Comparison of ENCODE assay signal across 28 mouse cellular contexts in genomic region chr13:98958177-98958576, GRCm38 (mm10). TPM values are rescaled to one million over a fixed set of nuclear protein-coding genes. Genes with fewer than 3 reads are reported as not detected.
A peak's percentile ranks its signal among the peaks of the same experiment; 100 is the strongest.
DNase-seq lines count a peak whose midpoint lies in the region; ATAC-seq and TF ChIP-seq lines count a peak whose summit lies in the region.
"Had no signal": no experiment of that assay in that cellular context is flagged by ENCODE, and none has a peak within 500 bp of the region (broad histone marks: within the 10 kb centered on the region; RNA-seq: fewer than 3 reads in every experiment).

No protein-coding gene starts in this region.

- no peaks in the 10 kb centered on the region for H3K27me3 ChIP-seq in hindbrain, postnatal 0 days (ENCODE audit: insufficient read depth, low read length)
- no peaks in the 10 kb centered on the region for H3K27me3 ChIP-seq in hindbrain, embryonic 12.5 days
- H3K27me3 ChIP-seq in midbrain, embryonic 13.5 days: no peaks in the 10 kb centered on the region
- H3K27me3 ChIP-seq in midbrain, embryonic 10.5 days (ENCODE audit: low read depth, poor library complexity, severe bottlenecking): no peaks in the 10 kb centered on the region
- no peaks in the 10 kb centered on the region for H3K27me3 ChIP-seq in midbrain, embryonic 14.5 days (ENCODE audit: control insufficient read depth, insufficient read depth, low read length)
- H3K27me3 ChIP-seq: embryonic facial prominence, embryonic 15.5 days had no signal

- no peak for ATAC-seq in hindbrain, postnatal 0 days
- ATAC-seq in hindbrain, embryonic 12.5 days (ENCODE audit: low FRiP score): no peak
- ATAC-seq in midbrain, embryonic 13.5 days: 0 out of 2 replicates have a peak, but pooled peaks have one; percentile 50
- no peak for ATAC-seq in midbrain, embryonic 14.5 days (ENCODE audit: low FRiP score, low TSS enrichment)
- ATAC-seq: forebrain, embryonic 16.5 days; intestine, embryonic 16.5 days had no signal

- no peak for TF ChIP-seq CTCF in hindbrain, postnatal 0 days (IDR thresholded peaks at IDR 0.05; ENCODE audit: low read depth)

- H3K4me2 ChIP-seq in hindbrain, postnatal 0 days (ENCODE audit: low read depth, low read length): no peak overlapping the region
- no peak overlapping the region for H3K4me2 ChIP-seq in hindbrain, embryonic 12.5 days (replicated peaks)
- no peak overlapping the region for H3K4me2 ChIP-seq in midbrain, embryonic 13.5 days (replicated peaks)
- no peak overlapping the region for H3K4me2 ChIP-seq in midbrain, embryonic 14.5 days (ENCODE audit: low read length)
- H3K4me2 ChIP-seq: embryonic facial prominence, embryonic 15.5 days; heart, embryonic 11.5 days had no signal

- H3K4me1 ChIP-seq in hindbrain, postnatal 0 days (ENCODE audit: insufficient read depth, low read length): no peaks in the 10 kb centered on the region
- H3K4me1 ChIP-seq in hindbrain, embryonic 12.5 days: peaks cover 3% of the 10 kb centered on the region; the same call in 1 of the 2 replicates
- H3K4me1 ChIP-seq in midbrain, embryonic 13.5 days (replicated peaks): peaks cover 12% of the 10 kb centered on the region
- peaks cover 24% of the 10 kb centered on the region for H3K4me1 ChIP-seq in midbrain, embryonic 10.5 days
- H3K4me1 ChIP-seq in midbrain, embryonic 14.5 days (ENCODE audit: control insufficient read depth, insufficient read depth, low read length): peaks cover 12% of the 10 kb centered on the region
- H3K4me1 ChIP-seq: embryonic facial prominence, embryonic 15.5 days had no signal

- H3K36me3 ChIP-seq in hindbrain, postnatal 0 days (ENCODE audit: insufficient read depth, low read length): no peaks in the 10 kb centered on the region
- no peaks in the 10 kb centered on the region for H3K36me3 ChIP-seq in hindbrain, embryonic 12.5 days
- H3K36me3 ChIP-seq in midbrain, embryonic 13.5 days: no peaks in the 10 kb centered on the region
- no peaks in the 10 kb centered on the region for H3K36me3 ChIP-seq in midbrain, embryonic 10.5 days
- no peaks in the 10 kb centered on the region for H3K36me3 ChIP-seq in midbrain, embryonic 14.5 days (ENCODE audit: control insufficient read depth, insufficient read depth, low read length)
- H3K36me3 ChIP-seq: embryonic facial prominence, embryonic 15.5 days; forebrain, embryonic 10.5 days; hindbrain, embryonic 10.5 days had no signal

- H3K9ac ChIP-seq in hindbrain, postnatal 0 days (replicated peaks; ENCODE audit: low read length): no peak overlapping the region
- no peak overlapping the region for H3K9ac ChIP-seq in hindbrain, embryonic 12.5 days
- no peak overlapping the region for H3K9ac ChIP-seq in midbrain, embryonic 13.5 days (replicated peaks)
- no peak overlapping the region for H3K9ac ChIP-seq in midbrain, embryonic 14.5 days (replicated peaks; ENCODE audit: low read length)
- H3K9ac ChIP-seq: embryonic facial prominence, embryonic 15.5 days had no signal

- WGBS in hindbrain, postnatal 0 days: 34% methylated on average over 2 of the region's 2 CpGs
- 42% methylated on average over 2 of the region's 2 CpGs for WGBS in hindbrain, embryonic 12.5 days
- 21% methylated on average over 2 of the region's 2 CpGs for WGBS in midbrain, embryonic 13.5 days
- 44% methylated on average over 2 of the region's 2 CpGs for WGBS in midbrain, embryonic 10.5 days
- WGBS in midbrain, embryonic 14.5 days: 19% methylated on average over 2 of the region's 2 CpGs

- H3K27ac ChIP-seq in hindbrain, postnatal 0 days: no peak overlapping the region
- no peak overlapping the region for H3K27ac ChIP-seq in hindbrain, embryonic 12.5 days
- H3K27ac ChIP-seq in midbrain, embryonic 13.5 days: no peak overlapping the region
- H3K27ac ChIP-seq in midbrain, embryonic 10.5 days (replicated peaks): no peak overlapping the region
- H3K27ac ChIP-seq in midbrain, embryonic 14.5 days (replicated peaks; ENCODE audit: low read depth, low read length): no peak overlapping the region
- H3K27ac ChIP-seq: embryonic facial prominence, embryonic 15.5 days; forebrain, embryonic 10.5 days; heart, adult 2 months; hindbrain, embryonic 10.5 days had no signal

- no peaks in the 10 kb centered on the region for H3K9me3 ChIP-seq in hindbrain, postnatal 0 days (ENCODE audit: low read length)
- H3K9me3 ChIP-seq in hindbrain, embryonic 12.5 days (replicated peaks): no peaks in the 10 kb centered on the region
- H3K9me3 ChIP-seq in midbrain, embryonic 13.5 days: no peaks in the 10 kb centered on the region
- no peaks in the 10 kb centered on the region; the same call in 1 of the 2 replicates for H3K9me3 ChIP-seq in midbrain, embryonic 10.5 days (replicated peaks)
- H3K9me3 ChIP-seq in midbrain, embryonic 14.5 days (ENCODE audit: control insufficient read depth, low read length): no peaks in the 10 kb centered on the region
- H3K9me3 ChIP-seq: embryonic facial prominence, embryonic 15.5 days; forebrain, embryonic 10.5 days; hindbrain, embryonic 10.5 days had no signal

- DNase-seq in hindbrain, postnatal 0 days (ENCODE audit: low spot score): peak; percentile 25
- DNase-seq in midbrain, embryonic 10.5 days (ENCODE audit: low spot score): no peak
- DNase-seq in embryo, embryonic 10.5 days (ENCODE audit: low spot score): peak; percentile 38
- peak; percentile 63 for DNase-seq in midbrain, embryonic 14.5 days
- DNase-seq in adrenal gland, postnatal 36 days: no peak
- DNase-seq: adrenal gland, adult 2 months; adrenal gland, postnatal 25 days; cerebellum, adult 11 months; cerebellum, adult 8-10 months; cerebellum, postnatal 14 days; gastrocnemius, postnatal 10 days; heart, adult 2 months had no signal

- no peak overlapping the region for H3K4me3 ChIP-seq in hindbrain, postnatal 0 days (ENCODE audit: low read length)
- no peak overlapping the region for H3K4me3 ChIP-seq in hindbrain, embryonic 12.5 days
- no peak overlapping the region for H3K4me3 ChIP-seq in midbrain, embryonic 13.5 days (replicated peaks)
- H3K4me3 ChIP-seq in midbrain, embryonic 10.5 days: no peak overlapping the region
- no peak overlapping the region for H3K4me3 ChIP-seq in midbrain, embryonic 14.5 days (replicated peaks; ENCODE audit: low read depth, low read length)
- H3K4me3 ChIP-seq: embryonic facial prominence, embryonic 15.5 days; erythroblast, embryonic 14.5 days; forebrain, embryonic 10.5 days; heart, adult 2 months; hindbrain, embryonic 10.5 days had no signal

RNA-seq across cellular contexts. Expression of gene 1700024P04Rik, which starts 26.2 kb away (rescaled TPM):
- total RNA-seq in hindbrain, postnatal 0 days (2014; rRNA removed): not detected in 2 replicates
- polyA plus RNA-seq in hindbrain, postnatal 0 days (2015; fragmentation: Nextera tagmentation; extraction: Ambion mirVana): not detected in 2 replicates
- polyA plus RNA-seq in hindbrain, embryonic 12.5 days (2016; fragmentation: Nextera tagmentation; extraction: Ambion mirVana): not detected in 2 replicates
- not detected in 2 replicates for polyA plus RNA-seq in midbrain, embryonic 13.5 days (2015; fragmentation: Nextera tagmentation; extraction: Ambion mirVana)
- polyA plus RNA-seq in midbrain, embryonic 10.5 days (2016; fragmentation: Nextera tagmentation; extraction: Ambion mirVana): not detected in 2 replicates
- polyA plus RNA-seq in midbrain, embryonic 14.5 days (2014; fragmentation: Nextera tagmentation; extraction: Ambion mirVana): not detected in 2 replicates
- total RNA-seq in adrenal gland, postnatal 36 days (2021): not detected
- total RNA-seq: adrenal gland, adult 2 months; adrenal gland, postnatal 25 days; common myeloid progenitor, adult 5-6 weeks; ES-E14; gastrocnemius, postnatal 10 days; gastrocnemius, postnatal 4 days; heart, adult 2 months; heart, postnatal 25 days had no signal
- polyA plus RNA-seq: adrenal gland, adult 2 months; embryonic facial prominence, embryonic 11.5 days; embryonic facial prominence, embryonic 15.5 days; erythroblast, embryonic 14.5 days; forebrain, embryonic 10.5 days; forebrain, embryonic 16.5 days; frontal cortex, adult 2 months; heart, adult 2 months; heart, embryonic 11.5 days; heart, embryonic 16.5 days; hindbrain, embryonic 10.5 days; intestine, embryonic 16.5 days had no signal

RNA-seq across cellular contexts. Expression of gene Tnpo1, which starts 32.0 kb away (rescaled TPM):
- total RNA-seq in hindbrain, postnatal 0 days (2014; rRNA removed): 75.1 and 79.2 TPM in 2 replicates
- 18.7 and 21.6 TPM in 2 replicates for polyA plus RNA-seq in hindbrain, postnatal 0 days (2015; fragmentation: Nextera tagmentation; extraction: Ambion mirVana)
- polyA plus RNA-seq in hindbrain, embryonic 12.5 days (2016; fragmentation: Nextera tagmentation; extraction: Ambion mirVana): 87.7 and 90.5 TPM in 2 replicates
- 70.3 and 71.4 TPM in 2 replicates for polyA plus RNA-seq in midbrain, embryonic 13.5 days (2015; fragmentation: Nextera tagmentation; extraction: Ambion mirVana)
- polyA plus RNA-seq in midbrain, embryonic 10.5 days (2016; fragmentation: Nextera tagmentation; extraction: Ambion mirVana): 75.1 and 75.7 TPM in 2 replicates
- polyA plus RNA-seq in midbrain, embryonic 14.5 days (2014; fragmentation: Nextera tagmentation; extraction: Ambion mirVana): 56.4 and 63.5 TPM in 2 replicates
- 100 to 1,000 TPM; 129 to 141 TPM for total RNA-seq in adrenal gland, postnatal 36 days (2021)

Comparison
In these comparisons a context has a peak if more than half of its experiments do, and no peak if none do; other contexts are left out.
1. DNase-seq: peak in hindbrain, postnatal 0 days (single experiment), embryo, embryonic 10.5 days (single experiment) and midbrain, embryonic 14.5 days (single experiment); none in midbrain, embryonic 10.5 days (single experiment) and adrenal gland, postnatal 36 days (0 of 2).